Mouse (Mus musculus) CH12F3 (cell line): ENCODE data around the gene Plcd3.

ENCODE experiments used
- in situ Hi-C: fragments of 300-500 bp; cut with MboI; formaldehyde crosslinking; loops from 2 replicates; pipeline ENCODE4 v1.14.3; 2020; ENCODE audit warnings: low sequenced_read_pairs

The Plcd3 gene

DNA sequence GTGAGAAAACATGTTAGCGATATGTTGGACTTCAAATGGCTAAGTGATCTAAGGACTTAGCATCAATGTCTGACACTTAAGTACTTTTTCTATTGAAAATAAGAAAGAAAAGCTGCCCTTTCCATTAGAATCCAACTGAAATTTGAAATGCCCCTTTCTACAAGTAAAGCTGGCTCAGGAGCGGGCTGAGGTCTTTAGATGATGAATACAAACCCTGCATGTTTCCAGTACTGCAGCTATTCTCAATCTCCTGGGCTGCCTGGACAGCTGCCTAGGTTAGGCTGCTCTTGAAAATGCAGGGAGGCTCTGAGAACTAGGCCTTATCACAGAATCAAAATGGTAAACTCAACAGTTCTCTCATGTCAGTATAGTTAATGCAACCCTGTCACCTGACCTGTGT, 17.4 kb upstream of the Plcd3 start:
- in situ Hi-C loops = no loop called here

DNA sequence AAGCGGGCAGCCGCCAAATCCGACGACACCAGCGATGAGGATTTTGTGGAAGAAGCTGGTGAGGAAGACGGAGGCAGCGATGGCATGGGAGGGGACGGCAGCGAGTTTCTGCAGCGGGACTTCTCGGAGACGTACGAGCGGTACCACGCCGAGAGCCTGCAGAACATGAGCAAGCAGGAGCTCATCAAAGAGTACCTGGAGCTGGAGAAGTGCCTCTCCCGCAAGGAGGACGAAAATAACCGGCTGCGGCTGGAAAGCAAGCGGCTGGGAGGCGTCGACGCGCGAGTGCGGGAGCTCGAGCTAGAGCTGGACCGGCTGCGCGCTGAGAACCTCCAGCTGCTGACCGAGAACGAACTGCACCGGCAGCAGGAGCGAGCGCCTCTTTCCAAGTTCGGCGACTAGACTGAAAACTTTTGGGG, 16.1 kb upstream of the Plcd3 start:
- in situ Hi-C loops = no loop called here

DNA sequence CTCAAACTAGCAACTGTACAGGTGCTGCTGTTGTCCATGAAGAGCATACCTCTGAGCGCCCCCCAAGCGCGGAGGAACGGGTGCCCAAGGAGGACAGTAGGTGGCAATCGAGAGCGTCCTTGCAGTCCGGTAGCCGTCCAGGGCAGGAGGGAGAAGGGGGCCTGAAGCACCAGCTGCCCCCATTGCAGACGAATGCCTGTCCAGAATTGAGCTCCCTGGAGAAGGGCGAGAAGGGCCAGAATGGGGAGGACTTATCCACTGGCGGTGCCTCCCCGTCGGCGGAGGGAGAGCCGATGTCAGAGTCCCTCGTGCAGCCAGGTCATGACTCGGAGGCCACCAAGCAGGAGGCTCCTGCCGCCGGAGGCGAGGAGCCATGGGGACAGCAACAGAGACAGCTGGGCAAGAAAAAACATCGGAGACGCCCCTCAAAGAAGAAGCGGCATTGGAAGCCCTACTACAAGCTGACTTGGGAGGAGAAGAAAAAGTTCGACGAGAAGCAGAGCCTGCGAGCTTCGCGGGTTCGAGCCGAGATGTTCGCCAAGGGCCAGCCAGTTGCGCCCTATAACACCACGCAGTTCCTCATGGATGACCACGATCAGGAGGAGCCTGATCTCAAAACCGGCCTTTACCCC, 15.6 kb upstream of the Plcd3 start:
- in situ Hi-C loops = no loop called here

DNA sequence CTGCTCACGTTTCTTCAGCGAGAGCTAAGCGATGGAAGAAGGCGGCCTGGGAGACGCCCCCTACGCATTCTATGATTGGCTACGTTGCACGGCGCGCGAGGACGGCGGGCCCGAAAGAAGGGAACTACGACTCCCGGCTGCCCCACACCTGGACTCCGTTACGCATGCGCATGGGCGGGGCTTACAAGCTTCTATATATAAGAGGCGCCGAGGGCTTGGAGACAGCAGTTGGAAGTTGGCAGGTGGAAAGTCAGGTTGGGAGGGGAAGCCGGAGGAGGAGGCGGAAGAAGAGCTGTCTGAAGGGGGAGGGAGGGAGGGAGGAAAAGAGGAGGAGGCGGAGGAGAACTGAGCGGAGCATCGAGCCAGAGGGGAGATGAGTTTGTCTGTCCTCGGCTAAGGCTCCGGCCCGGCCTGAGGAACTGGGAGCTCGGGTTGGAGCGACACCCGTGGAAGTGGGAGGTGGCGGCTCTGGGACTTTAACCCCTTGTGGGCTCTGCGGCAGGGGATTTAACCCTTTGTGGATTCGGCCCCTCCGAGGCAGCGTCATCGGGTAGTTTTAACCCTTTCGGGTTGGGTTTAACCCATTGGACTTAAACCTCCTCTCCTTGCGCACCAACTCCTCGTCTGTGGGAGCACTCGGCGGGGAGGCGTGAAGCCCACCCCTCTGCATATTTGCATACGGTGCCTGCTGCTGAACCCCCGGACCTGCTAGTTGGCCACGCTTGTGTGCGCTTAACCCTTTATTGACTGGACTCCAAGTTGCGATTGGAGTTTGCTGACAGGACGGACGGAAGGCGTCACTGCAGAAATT, 14.8 kb upstream of the Plcd3 start, which contains the start of gene Hexim1:
Gene Hexim1 (plus strand): TSS at position 224 of the 811 bp plus-strand sequence.
- in situ Hi-C loops = no loop called here

DNA sequence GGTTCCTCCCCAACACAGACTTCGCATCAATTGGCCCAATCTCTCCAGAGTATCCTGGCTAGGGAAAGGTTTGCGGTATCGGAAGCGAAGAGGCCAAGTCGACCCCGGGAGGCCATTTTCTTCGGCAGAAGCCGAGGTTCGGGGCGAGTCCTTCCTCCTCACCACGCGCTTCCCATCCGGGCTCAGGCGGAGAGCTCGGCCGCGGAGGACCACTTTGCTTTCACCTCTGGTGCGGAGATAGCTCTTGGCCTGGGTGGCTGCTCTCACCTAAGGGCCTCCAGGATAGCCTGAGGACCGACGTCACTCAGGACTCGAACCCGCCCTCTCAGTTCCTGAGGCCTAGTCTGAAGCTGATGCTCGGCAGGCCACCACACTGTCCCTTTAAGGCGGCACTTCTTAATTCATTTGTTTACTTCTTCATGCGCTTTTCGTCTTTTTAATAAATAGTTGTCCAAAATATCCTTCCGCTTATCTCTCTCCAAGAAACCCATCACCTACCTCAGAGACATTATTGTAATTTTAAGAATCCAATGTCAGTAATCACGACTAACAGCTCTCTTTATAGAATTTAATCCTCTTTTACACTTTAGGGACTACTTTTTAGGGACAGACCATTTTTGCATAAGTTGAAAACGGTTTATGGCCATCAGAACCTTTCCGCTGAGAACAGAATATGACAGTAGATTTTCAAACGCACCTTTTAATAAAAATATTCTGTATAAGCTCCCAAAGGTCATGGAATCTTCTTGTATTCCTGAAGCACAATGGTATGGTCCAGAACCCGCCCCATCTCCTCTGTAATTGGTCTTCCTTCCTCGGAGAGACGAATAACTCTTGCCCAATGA, 13.9 kb upstream of the Plcd3 start:
- in situ Hi-C loops = no loop called here

DNA sequence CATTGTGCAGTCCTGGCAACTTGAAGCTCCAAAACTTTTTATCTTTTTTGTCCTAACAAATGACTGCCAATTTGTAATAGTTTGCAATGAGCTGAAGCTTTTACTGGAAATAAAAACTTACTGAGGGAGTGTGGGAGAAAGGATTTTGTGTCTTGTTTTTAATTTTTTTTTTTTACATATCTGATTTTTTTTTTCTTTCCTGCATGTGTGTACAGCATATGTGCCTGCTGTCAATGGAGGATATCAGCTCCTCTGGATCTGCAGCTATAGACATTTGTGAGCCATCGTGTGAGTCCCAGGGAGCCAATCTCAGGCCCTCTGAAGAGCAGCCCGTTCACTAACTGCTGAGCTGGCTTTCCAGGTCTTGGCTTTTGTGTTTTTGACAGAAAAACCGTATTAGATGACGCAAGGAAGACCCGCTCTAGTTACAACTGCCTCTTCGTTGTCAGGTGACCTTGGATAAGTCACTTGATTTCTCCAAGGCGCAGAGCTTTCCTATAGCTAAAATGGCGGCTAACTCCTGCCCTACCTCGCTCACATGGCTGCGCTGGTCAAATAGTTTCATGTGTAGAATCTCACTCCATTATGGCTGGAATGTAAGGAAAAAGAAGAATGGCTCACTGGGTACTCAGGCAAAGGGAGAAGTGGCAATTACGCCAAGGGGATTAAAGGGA, 12.9 kb upstream of the Plcd3 start:
- in situ Hi-C loops = no loop called here

DNA sequence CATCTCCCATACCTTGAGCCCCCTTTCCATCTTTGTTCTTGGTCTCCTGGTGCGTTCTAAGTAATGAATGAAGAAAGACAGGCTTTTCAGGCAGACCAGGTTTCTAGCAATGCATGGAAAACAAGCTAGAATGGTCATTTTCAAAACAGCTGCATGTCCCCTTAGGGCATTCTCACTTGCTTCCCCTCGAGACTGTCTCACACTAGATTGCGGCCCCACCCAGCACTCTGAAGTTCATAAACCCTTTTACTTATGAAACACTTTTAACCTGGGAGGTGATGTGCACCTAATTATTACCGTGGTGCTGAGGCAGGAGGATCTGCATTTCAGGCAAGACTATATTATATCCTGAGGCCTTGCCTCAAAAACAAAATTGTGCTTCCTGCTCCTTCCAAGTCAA, 12.3 kb upstream of the Plcd3 start:
- in situ Hi-C loops = no loop called here

DNA sequence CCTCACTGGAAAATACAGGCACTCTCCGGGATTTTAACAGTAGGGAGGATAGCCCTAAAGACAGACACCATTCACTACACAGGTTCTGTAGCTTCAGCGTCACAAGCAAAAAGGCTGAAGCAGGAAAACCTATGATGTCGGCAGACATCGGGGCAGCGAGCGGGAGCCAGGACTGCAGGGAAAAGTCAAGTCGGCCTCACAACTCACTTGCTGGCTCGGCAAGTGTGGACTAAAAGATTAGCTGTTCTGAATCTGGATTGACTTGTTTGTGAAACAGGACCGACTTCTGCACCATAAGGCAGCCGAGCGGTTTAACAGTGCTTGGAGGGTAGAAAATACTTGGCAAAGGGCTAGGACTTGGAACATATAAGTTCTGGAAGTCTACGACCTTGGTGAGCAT, 11.5 kb upstream of the Plcd3 start:
- in situ Hi-C loops = no loop called here

DNA sequence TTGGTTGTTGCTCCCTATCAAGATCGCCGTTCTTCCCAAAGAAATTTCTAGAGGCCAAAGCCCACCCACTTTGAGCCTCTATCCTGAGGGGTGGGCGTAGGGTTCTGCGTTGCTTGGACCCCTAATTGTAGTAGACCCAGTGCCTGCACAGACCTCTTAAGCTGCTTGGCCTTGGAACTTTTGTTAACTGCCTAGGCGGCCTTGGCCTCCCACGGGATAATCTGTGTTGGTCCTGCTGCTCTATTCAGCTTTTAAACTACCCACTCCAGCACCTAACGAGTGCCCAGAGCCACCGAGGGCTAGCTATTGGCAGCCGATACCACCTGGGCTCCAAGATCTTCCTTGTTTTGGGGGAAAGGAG, 11.1 kb upstream of the Plcd3 start:
- in situ Hi-C loops = no loop called here

DNA sequence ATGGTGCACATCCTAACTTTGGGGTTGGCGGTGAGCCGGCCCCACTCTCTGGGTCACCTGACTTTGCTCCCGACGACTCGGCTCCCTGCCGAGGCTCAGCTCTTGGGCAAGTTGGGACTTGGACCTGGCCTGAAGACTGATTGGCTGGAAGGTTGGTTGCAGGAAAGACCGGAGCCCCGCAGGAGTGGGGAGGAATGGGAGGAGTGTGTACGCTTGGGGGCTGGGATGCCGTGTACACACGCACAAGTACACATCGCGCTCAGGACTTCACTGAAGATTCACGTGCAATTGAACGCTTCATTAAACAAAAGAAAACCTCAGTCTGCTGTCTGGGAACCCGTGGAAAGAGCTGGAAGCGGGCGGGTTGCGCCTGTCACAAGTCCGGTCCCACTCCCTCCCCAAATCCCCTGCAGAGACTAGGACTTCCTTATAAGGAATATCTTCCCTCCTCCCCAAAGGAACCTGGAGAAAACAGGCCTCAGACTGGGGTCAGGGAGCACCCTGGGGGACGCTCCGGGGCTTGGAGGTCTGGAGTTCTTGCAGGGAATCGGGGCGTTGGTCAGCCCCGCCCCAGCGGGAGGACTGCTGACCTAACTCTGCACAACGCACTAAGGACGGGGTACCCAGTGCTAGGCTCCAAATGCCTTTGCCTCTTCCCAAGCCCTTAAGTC, 10.6 kb upstream of the Plcd3 start:
- in situ Hi-C loops = no loop called here

DNA sequence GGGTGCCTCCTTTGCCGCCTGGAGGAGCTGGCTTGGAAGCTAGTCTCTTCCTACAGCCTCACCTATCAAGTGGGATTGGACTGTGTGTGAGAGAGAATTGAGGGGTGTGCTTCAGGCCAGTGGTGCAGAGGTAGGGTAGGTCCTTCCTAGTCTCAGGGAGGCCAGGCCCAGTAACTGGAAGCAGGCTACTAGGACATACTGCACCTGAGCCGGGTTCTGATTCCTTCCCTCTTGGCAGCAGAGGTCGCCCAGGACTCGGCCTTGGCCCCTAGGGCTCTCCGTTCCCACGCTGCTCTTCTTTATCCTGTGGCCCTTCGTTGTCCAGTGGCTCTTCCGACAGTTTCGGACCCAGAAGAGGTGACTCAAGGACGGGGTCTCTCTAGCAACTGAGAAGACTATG, 9.8 kb upstream of the Plcd3 start:
- in situ Hi-C loops = no loop called here

DNA sequence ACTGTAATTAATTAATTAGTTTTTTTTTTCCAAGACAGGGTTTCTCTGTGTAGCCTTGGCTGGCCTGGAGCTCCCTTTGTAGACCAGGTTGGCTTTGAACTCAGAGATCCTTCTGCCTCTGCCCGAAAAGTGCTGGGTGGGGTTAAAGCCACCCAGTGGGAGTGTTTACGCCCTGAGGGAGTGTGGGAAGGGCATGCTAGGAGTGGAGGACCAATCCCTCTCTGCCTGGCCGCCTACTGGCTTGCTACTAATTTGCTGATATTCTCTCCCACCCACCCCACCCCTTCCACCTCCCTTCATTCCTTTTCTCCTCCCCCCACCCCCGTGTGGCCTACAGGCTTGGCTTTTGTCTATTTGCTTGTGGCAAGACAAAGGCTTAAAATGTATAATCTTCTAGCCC, 4.9 kb upstream of the Plcd3 start:
- in situ Hi-C loops = no loop called here

DNA sequence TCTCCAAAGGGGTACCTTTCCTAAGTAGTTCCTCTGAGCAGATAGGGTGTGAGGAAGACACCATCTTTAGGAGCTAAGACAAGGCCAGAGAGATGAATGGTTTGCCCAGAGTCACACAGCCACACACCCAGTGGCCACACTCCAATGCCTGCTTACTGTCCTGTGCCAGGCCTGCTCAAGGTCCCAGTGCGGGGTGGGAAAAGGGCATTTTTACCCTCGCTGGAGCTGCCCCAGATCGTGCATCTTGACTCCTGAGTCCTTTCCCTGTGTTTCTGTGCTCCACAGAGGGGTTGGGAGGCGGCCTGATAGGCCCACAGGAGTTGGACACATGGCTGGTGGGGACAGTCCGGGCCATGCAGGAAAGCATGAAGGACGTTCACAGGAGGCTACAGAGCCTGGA, 4.4 kb upstream of the Plcd3 start:
- in situ Hi-C loops = no loop called here

DNA sequence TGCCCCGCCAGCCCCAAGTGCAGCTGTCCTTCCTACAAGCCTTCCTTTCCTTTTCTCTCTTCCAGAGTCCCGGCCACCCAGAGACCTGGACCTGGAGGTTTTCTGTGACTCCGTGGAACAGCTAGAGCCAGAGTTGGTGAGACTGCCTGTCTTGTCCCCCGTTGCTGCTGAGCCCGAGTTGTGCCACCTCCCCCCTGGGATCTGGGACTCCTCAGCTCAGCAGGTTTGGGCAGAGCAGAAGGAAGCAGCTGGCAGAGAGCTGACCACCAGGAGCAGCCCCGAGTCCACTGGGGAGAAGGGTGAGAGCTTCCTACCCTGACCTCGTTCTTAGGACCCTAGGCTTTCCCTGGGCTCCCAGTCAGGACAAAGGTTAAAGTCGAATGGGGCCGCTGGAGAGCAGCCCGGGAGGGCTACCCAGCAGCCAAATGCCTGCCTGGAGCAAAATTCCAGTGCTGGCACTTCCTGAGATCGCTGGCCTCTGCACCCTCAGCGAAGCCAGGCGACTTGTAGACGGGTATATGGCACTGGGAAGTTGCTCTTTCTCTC, 3.8 kb upstream of the Plcd3 start:
- in situ Hi-C loops = no loop called here

DNA sequence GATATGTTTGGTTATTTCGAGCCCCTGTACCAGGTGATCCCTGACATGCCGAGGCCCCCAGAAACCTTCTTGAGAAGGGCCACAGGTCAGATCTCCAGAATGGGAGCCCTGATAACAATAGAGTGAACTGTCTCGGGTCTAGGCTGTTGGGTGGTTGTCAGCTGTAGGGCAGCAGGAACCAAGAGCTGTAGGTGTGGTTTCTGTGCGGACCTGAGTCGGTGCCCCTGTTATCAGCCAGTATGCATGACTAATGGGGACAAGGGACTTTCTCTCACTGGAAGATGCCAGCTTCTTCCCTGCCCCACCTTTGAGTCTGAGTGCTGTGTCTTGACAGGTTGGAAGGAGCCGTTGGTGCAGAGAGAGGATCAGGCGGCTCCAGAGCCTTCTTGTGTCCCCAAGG, 3.0 kb upstream of the Plcd3 start:
- in situ Hi-C loops = loop anchor here (5.0 kb wide), 1 partner anchor 48 kb away; no protein-coding TSS in a partner anchor

DNA sequence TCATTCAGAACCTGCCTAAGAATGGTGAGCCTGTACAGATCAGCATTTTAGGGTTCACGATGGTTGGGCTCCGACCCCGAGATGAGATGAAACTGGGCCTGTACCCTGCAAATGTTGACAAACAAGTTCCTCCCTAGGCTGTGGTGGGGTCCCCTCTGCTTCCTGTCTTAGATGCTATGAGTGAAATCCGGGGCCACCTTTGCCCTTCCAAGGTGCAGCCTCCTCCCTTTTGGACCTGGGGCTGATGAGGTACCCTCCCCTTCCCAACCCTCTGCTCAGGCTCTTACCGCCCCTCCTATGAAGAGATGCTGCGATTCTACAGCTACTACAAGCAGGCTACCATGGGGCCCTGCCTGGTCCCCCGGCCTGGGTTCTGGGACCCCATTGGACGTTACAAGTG, 2.2 kb upstream of the Plcd3 start:
- in situ Hi-C loops = loop anchor here (5.0 kb wide), 1 partner anchor 49 kb away; no protein-coding TSS in a partner anchor

DNA sequence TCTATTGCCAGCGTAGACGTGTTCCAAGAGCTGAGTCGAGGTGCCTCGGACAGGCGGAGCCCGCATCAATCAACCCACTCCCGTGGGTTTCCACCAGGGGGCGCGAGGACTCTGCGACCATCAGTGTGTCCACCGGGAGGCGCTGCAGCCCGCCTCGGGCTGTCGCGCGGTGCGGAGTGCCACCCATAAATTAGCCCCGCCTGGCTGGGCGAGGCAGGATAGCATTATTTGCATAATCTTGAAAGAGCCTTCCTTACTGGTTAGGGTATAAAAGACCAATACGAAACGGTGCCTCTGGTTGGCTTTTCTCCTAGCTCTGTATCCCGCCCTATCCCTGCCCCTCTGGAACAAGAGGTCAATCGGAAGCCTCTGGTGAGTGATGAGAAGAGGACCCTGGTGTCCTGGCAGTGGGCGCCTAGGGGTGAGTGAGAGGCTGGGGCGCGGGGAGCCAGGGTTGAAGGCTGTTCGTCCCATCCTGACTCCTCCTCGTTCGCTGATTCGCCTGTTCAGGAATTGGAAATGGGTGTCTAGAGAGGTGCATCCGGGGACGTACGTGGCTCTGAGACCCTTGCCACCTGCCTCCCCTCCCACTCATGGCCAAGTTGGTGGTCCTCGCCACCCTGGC, 1.4 kb upstream of the Plcd3 start:
- in situ Hi-C loops = loop anchor here (5.0 kb wide), 1 partner anchor 49 kb away; no protein-coding TSS in a partner anchor

DNA sequence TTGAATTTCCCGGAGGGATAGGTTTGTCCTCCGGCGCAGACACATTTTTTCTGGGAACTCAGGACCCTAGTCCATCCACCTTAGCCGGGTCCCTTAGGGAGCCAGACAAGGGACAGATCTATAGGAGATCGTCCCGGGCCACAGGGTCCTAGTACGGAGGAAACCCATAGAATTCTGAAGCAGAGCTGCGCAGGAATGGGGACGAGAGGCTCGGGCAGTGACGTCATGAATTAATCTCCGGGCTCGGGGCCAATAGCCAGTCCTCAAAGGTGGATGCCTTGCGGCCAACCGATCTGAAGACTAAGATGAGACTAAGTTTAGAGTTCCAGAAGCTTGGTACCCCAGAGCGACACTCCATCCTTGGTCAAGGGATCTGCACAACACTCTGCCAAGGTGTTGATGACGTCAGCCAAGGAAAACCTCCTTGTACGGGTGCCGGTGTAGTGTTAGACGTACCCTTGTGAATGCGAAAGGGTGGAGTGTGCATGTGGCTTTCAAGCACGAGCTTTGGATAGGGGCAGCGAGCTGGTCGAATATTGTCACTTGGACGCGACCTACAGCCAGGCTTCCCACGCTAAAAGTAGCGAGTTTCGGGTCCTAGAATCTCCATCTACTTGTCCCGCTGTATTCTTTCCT, 526 bp upstream of the Plcd3 start:
- in situ Hi-C loops = loop anchor here (5.0 kb wide), 1 partner anchor 50 kb away; no protein-coding TSS in a partner anchor

DNA sequence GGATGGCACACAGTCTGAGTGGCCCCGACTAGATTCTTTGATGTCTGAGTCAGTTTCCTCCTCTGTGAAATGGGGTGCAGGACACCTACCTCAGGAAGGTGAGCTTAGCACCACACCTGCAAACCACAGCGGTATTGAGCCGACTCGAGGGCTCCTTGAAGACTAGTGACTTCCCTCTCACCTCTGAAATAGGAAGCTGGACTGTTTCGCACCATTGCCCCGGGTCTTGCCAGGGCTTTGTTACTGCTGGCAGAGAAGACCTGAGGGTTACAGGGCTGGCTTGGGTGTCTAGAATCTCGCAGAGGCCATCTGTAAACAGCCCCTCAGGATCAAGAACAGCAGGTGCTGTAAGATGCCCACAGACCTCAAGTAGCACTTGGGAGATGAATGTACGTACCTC, 1.1 kb downstream of the Plcd3 start:
- in situ Hi-C loops = loop anchor here (5.0 kb wide), 1 partner anchor 52 kb away; no protein-coding TSS in a partner anchor
